Mouse (Mus musculus): Measurements from ENCODE around the gene Ppp1r12c. TPM values are rescaled to one million over a fixed set of nuclear protein-coding genes. Genes with fewer than 3 reads are reported as not detected.

The Ppp1r12c gene
- total and polyA plus RNA-seq, 2 experiments, result 21.8 to 22.2 TPM

GRCm38 (mm10) chr7:4478021-4478795, 23.3 kb downstream of the Ppp1r12c start:
- 13% methylated on average over 39 of the region's 39 CpGs for WGBS
- Histone ChIP-seq H3K79me2 (ENCODE audit: control insufficient read depth, insufficient read depth, low read length) (no peaks in the 10 kb centered on the region), H3K27ac (replicated peaks; ENCODE audit: insufficient read depth, low read depth, low read length) (no peak overlapping the region), H3K36me3 (ENCODE audit: control insufficient read depth, insufficient read depth, low read length) (peaks cover 2% of the 10 kb centered on the region; the same call in 1 of the 2 replicates), H3K4me3 (ENCODE audit: insufficient read depth, low read depth, low read length) (peak overlapping the region; percentile 53; the same call in 1 of the 2 replicates), H3K27me3 (ENCODE audit: control insufficient read depth, insufficient read depth, low read length) (no peaks in the 10 kb centered on the region; the same call in 1 of the 2 replicates), H3K4me1 (ENCODE audit: control insufficient read depth, insufficient read depth, low read length) (no peaks in the 10 kb centered on the region), H3K9ac (ENCODE audit: low read depth, low read length) (peak overlapping the region; percentile 33)
- DNase-seq (ENCODE audit: extremely low read depth, low read depth, low spot score), result peak; percentile 35
- TF ChIP-seq CTCF (IDR thresholded peaks at IDR 0.05; ENCODE audit: low read depth, low read length), result no peak

DNA sequence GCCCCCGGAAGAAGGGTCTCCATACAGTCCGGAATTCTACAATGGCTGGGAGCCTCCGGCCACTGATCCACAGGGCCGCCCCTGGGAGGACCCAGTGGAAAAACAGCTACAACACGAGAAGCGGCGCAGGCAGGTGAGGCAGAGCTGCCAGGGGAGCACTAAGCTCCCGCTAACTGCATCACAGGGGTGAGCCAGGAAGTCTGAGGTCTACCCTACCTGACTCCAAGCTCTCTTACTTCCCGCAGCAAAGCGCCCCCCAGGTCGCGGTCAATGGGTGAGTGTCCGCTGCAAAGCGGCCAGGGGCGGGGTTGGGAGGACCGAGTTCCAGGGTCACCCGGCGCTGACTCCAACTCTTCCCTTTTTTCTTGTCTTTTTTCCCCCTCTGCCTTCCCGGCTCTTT, 27.5 kb downstream of the Ppp1r12c start:
- no peak for DNase-seq (ENCODE audit: extremely low read depth, low read depth, low spot score)
- H3K27ac ChIP-seq (replicated peaks; ENCODE audit: insufficient read depth, low read depth, low read length), result no peak overlapping the region
- no peaks in the 10 kb centered on the region for H3K36me3 ChIP-seq (ENCODE audit: control insufficient read depth, insufficient read depth, low read length)
- 40% methylated on average over 19 of the region's 19 CpGs for WGBS
- no peak overlapping the region for H3K4me3 ChIP-seq (ENCODE audit: insufficient read depth, low read depth, low read length)
- no peaks in the 10 kb centered on the region for H3K4me1 ChIP-seq (ENCODE audit: control insufficient read depth, insufficient read depth, low read length)
- no peaks in the 10 kb centered on the region for H3K79me2 ChIP-seq (ENCODE audit: control insufficient read depth, insufficient read depth, low read length)
- no peaks in the 10 kb centered on the region; the same call in 1 of the 2 replicates for H3K27me3 ChIP-seq (ENCODE audit: control insufficient read depth, insufficient read depth, low read length)
- no peak overlapping the region for H3K9ac ChIP-seq (ENCODE audit: low read depth, low read length)
- TF ChIP-seq CTCF (IDR thresholded peaks at IDR 0.05; ENCODE audit: low read depth, low read length) (no peak), POLR2A (IDR thresholded peaks at IDR 0.05; ENCODE audit: extremely low read depth, insufficient read depth, low read length) (no peak)

- Histone ChIP-seq H3K27ac (replicated peaks; ENCODE audit: insufficient read depth, low read depth, low read length) (no peak overlapping the region), H3K4me3 (ENCODE audit: insufficient read depth, low read depth, low read length) (peak overlapping the region; percentile 51), H3K36me3 (ENCODE audit: control insufficient read depth, insufficient read depth, low read length) (no peaks in the 10 kb centered on the region), H3K4me1 (ENCODE audit: control insufficient read depth, insufficient read depth, low read length) (no peaks in the 10 kb centered on the region), H3K9ac (ENCODE audit: low read depth, low read length) (0 out of 2 replicates have a peak overlapping the region, but pooled peaks have one; percentile 21), H3K79me2 (ENCODE audit: control insufficient read depth, insufficient read depth, low read length) (no peaks in the 10 kb centered on the region), H3K27me3 (ENCODE audit: control insufficient read depth, insufficient read depth, low read length) (no peaks in the 10 kb centered on the region; the same call in 1 of the 2 replicates)
- TF ChIP-seq CTCF (IDR thresholded peaks at IDR 0.05; ENCODE audit: low read depth, low read length) (peak; percentile 72), POLR2A (IDR thresholded peaks at IDR 0.05; ENCODE audit: extremely low read depth, insufficient read depth, low read length) (no peak)
- WGBS, result 23% methylated on average over 24 of the region's 24 CpGs
- DNase-seq (ENCODE audit: extremely low read depth, low read depth, low spot score), result no peak
Observed at GRCm38 (mm10) chr7:4471179-4471555, 30.3 kb downstream of the Ppp1r12c start.

GRCm38 (mm10) chr7:4470275-4471178, 31.0 kb downstream of the Ppp1r12c start:
- peak overlapping the region; percentile 51 for H3K4me3 ChIP-seq (ENCODE audit: insufficient read depth, low read depth, low read length)
- peak; percentile 19 for DNase-seq (ENCODE audit: extremely low read depth, low read depth, low spot score)
- no peaks in the 10 kb centered on the region for H3K79me2 ChIP-seq (ENCODE audit: control insufficient read depth, insufficient read depth, low read length)
- WGBS, result 21% methylated on average over 35 of the region's 35 CpGs
- H3K27me3 ChIP-seq (ENCODE audit: control insufficient read depth, insufficient read depth, low read length), result no peaks in the 10 kb centered on the region; the same call in 1 of the 2 replicates
- H3K27ac ChIP-seq (replicated peaks; ENCODE audit: insufficient read depth, low read depth, low read length), result no peak overlapping the region
- no peaks in the 10 kb centered on the region for H3K4me1 ChIP-seq (ENCODE audit: control insufficient read depth, insufficient read depth, low read length)
- TF ChIP-seq CTCF (IDR thresholded peaks at IDR 0.05; ENCODE audit: low read depth, low read length) (no peak), POLR2A (IDR thresholded peaks at IDR 0.05; ENCODE audit: extremely low read depth, insufficient read depth, low read length) (no peak)
- no peaks in the 10 kb centered on the region for H3K36me3 ChIP-seq (ENCODE audit: control insufficient read depth, insufficient read depth, low read length)
- H3K9ac ChIP-seq (ENCODE audit: low read depth, low read length), result 0 out of 2 replicates have a peak overlapping the region, but pooled peaks have one; percentile 21

DNA sequence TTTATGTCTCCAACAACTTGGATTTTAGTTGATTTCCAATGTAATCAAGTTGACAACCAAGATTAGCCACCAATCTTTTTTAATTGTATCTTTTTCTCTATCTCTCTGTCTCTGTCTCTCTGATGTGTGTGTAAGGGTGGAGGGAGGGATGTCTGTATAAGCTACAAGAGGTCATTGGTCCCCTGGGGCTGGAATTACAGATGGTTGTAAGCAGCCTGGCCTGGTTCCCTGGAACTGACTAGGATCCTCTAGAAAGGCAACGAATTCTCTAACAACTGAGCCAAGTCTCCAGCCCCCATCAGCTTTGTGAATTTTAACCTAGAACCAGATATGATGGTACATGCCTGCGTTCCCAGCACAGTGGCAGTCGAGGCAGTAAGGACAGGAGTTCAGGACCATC, 33.7 kb downstream of the Ppp1r12c start:
- Histone ChIP-seq H3K4me3 (ENCODE audit: insufficient read depth, low read depth, low read length) (no peak overlapping the region), H3K36me3 (ENCODE audit: control insufficient read depth, insufficient read depth, low read length) (no peaks in the 10 kb centered on the region), H3K4me1 (ENCODE audit: control insufficient read depth, insufficient read depth, low read length) (no peaks in the 10 kb centered on the region), H3K27ac (replicated peaks; ENCODE audit: insufficient read depth, low read depth, low read length) (no peak overlapping the region), H3K79me2 (ENCODE audit: control insufficient read depth, insufficient read depth, low read length) (no peaks in the 10 kb centered on the region), H3K9ac (ENCODE audit: low read depth, low read length) (no peak overlapping the region), H3K27me3 (ENCODE audit: control insufficient read depth, insufficient read depth, low read length) (no peaks in the 10 kb centered on the region)
- no peak for TF ChIP-seq POLR2A (IDR thresholded peaks at IDR 0.05; ENCODE audit: extremely low read depth, insufficient read depth, low read length)
- no peak for TF ChIP-seq CTCF (IDR thresholded peaks at IDR 0.05; ENCODE audit: low read depth, low read length)
- DNase-seq (ENCODE audit: extremely low read depth, low read depth, low spot score), result no peak
- WGBS, result 68% methylated on average over 3 of the region's 3 CpGs
